Mouse (Mus musculus): ENCODE data around the gene Ddx27.

GRCm38 (mm10) chr2:167063906-167064496 lies 49.0 kb downstream of the Ddx27 start:
- TF ChIP-seq CTCF (IDR thresholded peaks at IDR 0.05; ENCODE audit: insufficient read depth, low read depth, low read length) (no peak), POLR2A (IDR thresholded peaks at IDR 0.05; ENCODE audit: insufficient read depth, low read depth, low read length) (no peak)
